Mouse (Mus musculus) regulatory T cell (primary cell): ENCODE results near the gene Washc3.

Experiments
- in situ Hi-C: fragments of 300-600 bp; cut with MboI, MseI; formaldehyde crosslinking; loops from one replicate; pipeline ENCODE4 v1.15.1; 2025; ENCODE audit warnings: high pct_unique_total_duplicates

Gene Washc3

GRCm38 (mm10) chr10:88200951-88201638, at the start of gene Washc3:
Gene Washc3 (plus strand): TSS chr10:88201093.
- in situ Hi-C loops: loop anchor here (5.0 kb wide), 1 partner anchor 54 kb away; the partner anchor contains the start of genes Nup37 and Parpbp

- in situ Hi-C loops: no loop called here
Observed at GRCm38 (mm10) chr10:88151658-88152057, 49.2 kb upstream of the Washc3 start.

- in situ Hi-C loops: loop anchor here (10.0 kb wide), 1 partner anchor 143 kb away; no protein-coding TSS in a partner anchor
Observed at GRCm38 (mm10) chr10:88162096-88162495, 38.8 kb upstream of the Washc3 start.

- in situ Hi-C loops: loop anchor here (10.0 kb wide), 1 partner anchor 142 kb away; no protein-coding TSS in a partner anchor
Observed at GRCm38 (mm10) chr10:88162676-88163075, 38.2 kb upstream of the Washc3 start.

GRCm38 (mm10) chr10:88166158-88166557, 34.7 kb upstream of the Washc3 start:
- in situ Hi-C loops: loop anchor here (10.0 kb wide), 1 partner anchor 139 kb away; no protein-coding TSS in a partner anchor

GRCm38 (mm10) chr10:88167438-88168077, 33.3 kb upstream of the Washc3 start:
- in situ Hi-C loops: loop anchor here (10.0 kb wide), 1 partner anchor 137 kb away; no protein-coding TSS in a partner anchor

- in situ Hi-C loops: loop anchor here (5.0 kb wide), 1 partner anchor 53 kb away; the partner anchor contains the start of genes Nup37 and Parpbp
Observed at GRCm38 (mm10) chr10:88200541-88200940, 352 bp upstream of the Washc3 start.

GRCm38 (mm10) chr10:88201650-88202049, 757 bp downstream of the Washc3 start:
- in situ Hi-C loops: loop anchor here (5.0 kb wide), 1 partner anchor 54 kb away; the partner anchor contains the start of genes Nup37 and Parpbp

- in situ Hi-C loops: loop anchor here (5.0 kb wide), 1 partner anchor 55 kb away; the partner anchor contains the start of genes Nup37 and Parpbp
Observed at GRCm38 (mm10) chr10:88202581-88202980, 1.7 kb downstream of the Washc3 start.

GRCm38 (mm10) chr10:88203236-88203635, 2.3 kb downstream of the Washc3 start:
- in situ Hi-C loops: loop anchor here (5.0 kb wide), 1 partner anchor 56 kb away; the partner anchor contains the start of genes Nup37 and Parpbp

GRCm38 (mm10) chr10:88212644-88213043, 11.8 kb downstream of the Washc3 start:
- in situ Hi-C loops: no loop called here

- in situ Hi-C loops: no loop called here
Observed at GRCm38 (mm10) chr10:88214800-88215514, 14.1 kb downstream of the Washc3 start.

- in situ Hi-C loops: no loop called here
Observed at GRCm38 (mm10) chr10:88218161-88218560, 17.3 kb downstream of the Washc3 start.

- in situ Hi-C loops: no loop called here
Observed at GRCm38 (mm10) chr10:88221718-88222117, 20.8 kb downstream of the Washc3 start.

- in situ Hi-C loops: no loop called here
Observed at GRCm38 (mm10) chr10:88225421-88225820, 24.5 kb downstream of the Washc3 start.

GRCm38 (mm10) chr10:88227962-88228361, 27.1 kb downstream of the Washc3 start:
- in situ Hi-C loops: no loop called here

- in situ Hi-C loops: no loop called here
Observed at GRCm38 (mm10) chr10:88228521-88229017, 27.7 kb downstream of the Washc3 start.

- in situ Hi-C loops: no loop called here
Observed at GRCm38 (mm10) chr10:88231671-88232070, 30.8 kb downstream of the Washc3 start.

GRCm38 (mm10) chr10:88232765-88233164, 31.9 kb downstream of the Washc3 start:
- in situ Hi-C loops: no loop called here

GRCm38 (mm10) chr10:88244681-88245080, 43.8 kb downstream of the Washc3 start:
- in situ Hi-C loops: no loop called here

GRCm38 (mm10) chr10:88250300-88250699, 49.4 kb downstream of the Washc3 start:
- in situ Hi-C loops: no loop called here
